Mouse (Mus musculus) kidney, embryonic 16.5 days (tissue): Measurements from ENCODE around the gene Sebox. TPM values are rescaled to one million over a fixed set of nuclear protein-coding genes. Genes with fewer than 3 reads are reported as not detected.

Experiments used
- ATAC-seq: fragments of 200-750 bp; cut with Nextera tagmentation; 2 replicates; pipeline ENCODE4 v1.8.0; 2017; ENCODE audit warnings: moderate TSS enrichment; ENCODE audit not compliant: low FRiP score, low TSS enrichment
- H3K27ac ChIP-seq: fragments of 300-500 bp; sonication (generic); 2 replicates; pipeline ENCODE4 v1.5.1; 2014; ENCODE audit warnings: low read length
- H3K27me3 ChIP-seq: fragments of 300-500 bp; sonication (generic); 2 replicates; pipeline ENCODE4 v1.6.1; 2014; ENCODE audit warnings: low read length, control low read depth, mixed read lengths; ENCODE audit not compliant: insufficient read depth
- H3K36me3 ChIP-seq: fragments of 300-500 bp; sonication (generic); 2 replicates; pipeline ENCODE4 v1.6.1; 2014; ENCODE audit warnings: low read length, control low read depth, mixed read lengths; ENCODE audit not compliant: insufficient read depth
- H3K4me1 ChIP-seq: fragments of 300-500 bp; sonication (generic); 2 replicates; pipeline ENCODE4 v1.6.1; 2014; ENCODE audit warnings: low read length, control low read depth, mixed read lengths; ENCODE audit not compliant: insufficient read depth
- H3K4me2 ChIP-seq: fragments of 300-500 bp; sonication (generic); replicated peaks from 2 replicates; pipeline ENCODE4 v1.6.1; 2014; ENCODE audit warnings: low read depth, low read length
- H3K4me3 ChIP-seq: fragments of 300-500 bp; sonication (generic); 2 replicates; pipeline ENCODE4 v1.5.1; 2014; ENCODE audit warnings: mild to moderate bottlenecking, low read length
- H3K9ac ChIP-seq: fragments of 300-500 bp; sonication (generic); replicated peaks from 2 replicates; pipeline ENCODE4 v1.6.1; 2014; ENCODE audit warnings: low read length
- H3K9me3 ChIP-seq: fragments of 300-500 bp; sonication (generic); 2 replicates; pipeline ENCODE4 v1.6.1; 2016; ENCODE audit warnings: low read length, control low read depth
- WGBS: fragments of 180-500 bp; shearing (Covaris S2); extraction: QIAGEN DNeasy Blood & Tissue Kit; methylation state at CpG from one replicate; pipeline ENCODE4 v1.1.7; 2014; 5-methylcytosine and 5-hydroxymethylcytosine counted together
- polyA plus RNA-seq: library from polyadenylated mRNA; unstranded; fragments of >200 nt; fragmentation: Nextera tagmentation; extraction: Ambion mirVana; gene quantifications from 2 replicates; pipeline ENCODE4 v1.2.1, GENCODE M21; 2015

Sebox gene
- polyA plus RNA-seq, 1 experiment from 2014 or later: not detected

- H3K9me3 ChIP-seq: 0 out of 2 replicates have a peak, but pooled peaks cover 6% of the 10 kb centered on the region
- under 1% methylated on average over 41 of the region's 41 CpGs for WGBS
- H3K27me3 ChIP-seq: no peaks in the 10 kb centered on the region
- H3K4me1 ChIP-seq: peaks cover 11% of the 10 kb centered on the region
- ATAC-seq: peak; percentile 95
- peak within 1 kb of the TSS; percentile 97 for H3K27ac ChIP-seq
- H3K36me3 ChIP-seq: no peaks in the 10 kb centered on the region
- H3K4me2 ChIP-seq: peak within 1 kb of the TSS; percentile 94
- H3K4me3 ChIP-seq: peak within 1 kb of the TSS; percentile 82
- H3K9ac ChIP-seq: peak within 1 kb of the TSS; percentile 91
These were observed 37.6 kb upstream of the Sebox start, which contains the start of gene Slc46a1 for GRCm38 (mm10) chr11:78465568-78466180. Gene Slc46a1 (plus strand): TSS chr11:78465697.

- peak overlapping the region; percentile 82 for H3K4me3 ChIP-seq
- H3K27me3 ChIP-seq: no peaks in the 10 kb centered on the region
- peak overlapping the region; percentile 97 for H3K27ac ChIP-seq
- peaks cover 11% of the 10 kb centered on the region for H3K4me1 ChIP-seq
- peak overlapping the region; percentile 91 for H3K9ac ChIP-seq
- H3K9me3 ChIP-seq: 0 out of 2 replicates have a peak, but pooled peaks cover 6% of the 10 kb centered on the region
- ATAC-seq: peak; percentile 47
- 59% methylated on average over 23 of the region's 23 CpGs for WGBS
- no peaks in the 10 kb centered on the region for H3K36me3 ChIP-seq
- H3K4me2 ChIP-seq: peak overlapping the region; percentile 94
These were observed 36.9 kb upstream of the Sebox start for GRCm38 (mm10) chr11:78466242-78466912.

GRCm38 (mm10) chr11:78467515-78467914 is 35.7 kb upstream of the Sebox start:
- Histone ChIP-seq H3K4me2 (no peak overlapping the region), H3K4me1 (peaks cover 13% of the 10 kb centered on the region), H3K36me3 (no peaks in the 10 kb centered on the region), H3K27ac (no peak overlapping the region), H3K9me3 (no peaks in the 10 kb centered on the region), H3K4me3 (no peak overlapping the region), H3K27me3 (no peaks in the 10 kb centered on the region), H3K9ac (no peak overlapping the region)
- ATAC-seq: no peak
- WGBS: 76% methylated on average over 7 of the region's 7 CpGs

GRCm38 (mm10) chr11:78467932-78468331 is 35.3 kb upstream of the Sebox start:
- Histone ChIP-seq H3K27ac (no peak overlapping the region), H3K9me3 (no peaks in the 10 kb centered on the region), H3K9ac (no peak overlapping the region), H3K27me3 (no peaks in the 10 kb centered on the region), H3K36me3 (no peaks in the 10 kb centered on the region), H3K4me2 (no peak overlapping the region), H3K4me3 (no peak overlapping the region), H3K4me1 (peaks cover 14% of the 10 kb centered on the region)
- ATAC-seq: no peak
- 52% methylated on average over 3 of the region's 3 CpGs for WGBS

GRCm38 (mm10) chr11:78471326-78472103 is 31.7 kb upstream of the Sebox start:
- H3K36me3 ChIP-seq: no peaks in the 10 kb centered on the region
- no peaks in the 10 kb centered on the region for H3K27me3 ChIP-seq
- peaks cover 8% of the 10 kb centered on the region for H3K4me1 ChIP-seq
- no peak overlapping the region for H3K4me2 ChIP-seq
- no peak overlapping the region for H3K9ac ChIP-seq
- no peak overlapping the region for H3K4me3 ChIP-seq
- no peaks in the 10 kb centered on the region for H3K9me3 ChIP-seq
- no peak for ATAC-seq
- H3K27ac ChIP-seq: no peak overlapping the region
- 88% methylated on average over 10 of the region's 10 CpGs for WGBS

- Histone ChIP-seq H3K9ac (no peak overlapping the region), H3K27me3 (no peaks in the 10 kb centered on the region), H3K9me3 (no peaks in the 10 kb centered on the region), H3K27ac (no peak overlapping the region), H3K36me3 (no peaks in the 10 kb centered on the region), H3K4me2 (no peak overlapping the region), H3K4me3 (no peak overlapping the region), H3K4me1 (0 out of 2 replicates have a peak, but pooled peaks cover 2% of the 10 kb centered on the region)
- WGBS: 70% methylated on average over 3 of the region's 3 CpGs
- no peak for ATAC-seq
These were observed 28.0 kb upstream of the Sebox start for GRCm38 (mm10) chr11:78475289-78475688.

- H3K9ac ChIP-seq: no peak overlapping the region
- 56% methylated on average over 7 of the region's 7 CpGs for WGBS
- H3K27ac ChIP-seq: no peak overlapping the region
- ATAC-seq: no peak
- no peaks in the 10 kb centered on the region for H3K4me1 ChIP-seq
- H3K27me3 ChIP-seq: peaks cover 24% of the 10 kb centered on the region
- no peaks in the 10 kb centered on the region for H3K9me3 ChIP-seq
- H3K36me3 ChIP-seq: no peaks in the 10 kb centered on the region
- no peak overlapping the region for H3K4me3 ChIP-seq
- no peak overlapping the region for H3K4me2 ChIP-seq
These were observed 19.6 kb upstream of the Sebox start for GRCm38 (mm10) chr11:78483639-78484038.

DNA sequence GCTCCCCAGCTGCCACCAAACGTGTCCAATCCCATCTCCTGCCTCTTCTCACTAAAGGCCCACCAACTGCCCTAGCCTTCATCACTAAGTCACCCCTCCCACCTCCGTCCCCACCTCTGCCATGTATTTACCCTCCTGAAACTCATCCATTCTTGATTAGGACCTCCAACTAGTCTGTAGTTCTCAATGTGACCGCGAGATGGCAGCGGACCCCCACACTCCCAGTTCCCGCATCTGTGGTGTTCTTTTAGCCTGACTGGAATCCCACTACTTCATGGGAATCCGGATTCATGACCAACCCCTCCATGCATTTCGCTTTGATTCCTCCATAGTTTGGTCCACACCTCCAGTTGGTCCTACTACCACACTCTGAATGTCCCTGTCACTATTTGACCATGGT is 15.1 kb upstream of the Sebox start:
- WGBS: 3% methylated on average over 8 of the region's 8 CpGs
- Histone ChIP-seq H3K36me3 (no peaks in the 10 kb centered on the region), H3K4me3 (no peak overlapping the region), H3K4me1 (peaks cover 7% of the 10 kb centered on the region; the same call in 1 of the 2 replicates), H3K9me3 (no peaks in the 10 kb centered on the region), H3K27ac (no peak overlapping the region), H3K9ac (no peak overlapping the region), H3K27me3 (peaks cover 53% of the 10 kb centered on the region), H3K4me2 (no peak overlapping the region)
- no peak for ATAC-seq

- 8% methylated on average over 48 of the region's 48 CpGs for WGBS
- Histone ChIP-seq H3K27ac (no peak overlapping the region), H3K36me3 (no peaks in the 10 kb centered on the region), H3K27me3 (peaks cover 69% of the 10 kb centered on the region), H3K9me3 (no peaks in the 10 kb centered on the region), H3K4me2 (peak overlapping the region; percentile 52), H3K9ac (no peak overlapping the region), H3K4me3 (peak overlapping the region; percentile 26), H3K4me1 (peaks cover 7% of the 10 kb centered on the region; the same call in 1 of the 2 replicates)
- ATAC-seq: peak; percentile 81; the same call in 1 of the 2 replicates
These were observed 12.4 kb upstream of the Sebox start for GRCm38 (mm10) chr11:78490781-78491241.
